Mouse (Mus musculus) skeletal muscle tissue, postnatal 0 days (tissue): ENCODE results near the gene Hrg. TPM values are rescaled to one million over a fixed set of nuclear protein-coding genes. Genes with fewer than 3 reads are reported as not detected.

Source experiments
- polyA plus RNA-seq: library from polyadenylated mRNA; unstranded; fragments of >200 nt; fragmentation: Nextera tagmentation; extraction: Ambion mirVana; gene quantifications from 2 replicates; pipeline ENCODE4 v1.2.1, GENCODE M21; 2015

Hrg gene
- 0.17 and 0.27 TPM in 2 replicates for polyA plus RNA-seq

GRCm38 (mm10) chr16:22950840-22951395 lies at the start of gene Hrg:
Gene Hrg (plus strand): TSS chr16:22951072.

GRCm38 (mm10) chr16:22918034-22918433 lies 32.8 kb upstream of the Hrg start, which contains the start of gene Fetub:
Gene Fetub (plus strand): TSS chr16:22918334.

Other genes starting within 250 kb of the Hrg start
- gene Crygs, start 139.5 kb upstream of the Hrg start, polyA plus RNA-seq: not detected in 2 replicates
- gene Tbccd1, start 93.4 kb upstream of the Hrg start, polyA plus RNA-seq: 8.3 and 8.9 TPM in 2 replicates
- gene Dnajb11, start 93.2 kb upstream of the Hrg start, polyA plus RNA-seq: 31.7 and 44.3 TPM in 2 replicates
- gene Ahsg, start 59.8 kb upstream of the Hrg start, polyA plus RNA-seq: 7.3 and 12.2 TPM in 2 replicates
- gene Fetub, start 32.7 kb upstream of the Hrg start, polyA plus RNA-seq: 0.15 and 0.19 TPM in 2 replicates
- gene Kng2, start 78.4 kb downstream of the Hrg start, polyA plus RNA-seq: 0.32 and 0.46 TPM in 2 replicates
- gene Kng1, start 106.8 kb downstream of the Hrg start, polyA plus RNA-seq: 1.3 and 2.8 TPM in 2 replicates
- 135 and 147 TPM in 2 replicates for gene Eif4a2, start 156.4 kb downstream of the Hrg start, polyA plus RNA-seq
- 26.1 and 28.1 TPM in 2 replicates for gene Rfc4, start 176.7 kb downstream of the Hrg start, polyA plus RNA-seq
- gene Adipoq, start 195.5 kb downstream of the Hrg start, polyA plus RNA-seq: 44.5 and 447 TPM in 2 replicates